Mouse (Mus musculus) spleen, adult 2 months (tissue): ENCODE measurements around the gene 1810024B03Rik.

Experiments used
- CTCF ChIP-seq: fragments of 200-500 bp; IDR thresholded peaks from 2 replicates; pipeline ENCODE4 v1.5.1; 2011; ENCODE audit warnings: mild to moderate bottlenecking, inconsistent platforms; ENCODE audit not compliant: insufficient read depth, insufficient read length, insufficient replicate concordance; ENCODE audit errors: extremely low read depth
- POLR2A ChIP-seq: fragments of 200-500 bp; IDR thresholded peaks from 2 replicates; pipeline ENCODE4 v1.6.1; 2011; ENCODE audit warnings: low read depth, low read length, inconsistent platforms

- TF ChIP-seq POLR2A (peak; percentile 55), CTCF (no peak)
These were observed 39.7 kb upstream of the 1810024B03Rik start, which contains the start of the genes Ciao1 and Tmem127 for GRCm38 (mm10) chr2:127247592-127248333.
